Mouse (Mus musculus) embryonic facial prominence, embryonic 13.5 days (tissue): ENCODE data around the gene Pbxip1. TPM values are rescaled to one million over a fixed set of nuclear protein-coding genes. Genes with fewer than 3 reads are reported as not detected.
"Not testable (repeated sequence)": the region's sequence is repeated elsewhere in the genome, so short reads cannot be mapped to it uniquely, and the experiment has no call there.

Experiments
- ATAC-seq: fragments of 200-750 bp; cut with Nextera tagmentation; 2 replicates; pipeline ENCODE4 v1.8.0; 2017; ENCODE audit warnings: low read depth; ENCODE audit not compliant: insufficient number of reproducible peaks, insufficient read depth, low FRiP score, low TSS enrichment
- H3K27ac ChIP-seq: fragments of 300-500 bp; sonication (generic); 2 replicates; pipeline ENCODE4 v1.5.1; 2015; ENCODE audit warnings: moderate library complexity, mild to moderate bottlenecking, inconsistent platforms
- H3K27me3 ChIP-seq: fragments of 300-500 bp; sonication (generic); 2 replicates; pipeline ENCODE4 v1.6.1; 2015; ENCODE audit warnings: mild to moderate bottlenecking, inconsistent platforms
- H3K36me3 ChIP-seq: fragments of 300-500 bp; sonication (generic); 2 replicates; pipeline ENCODE4 v1.6.1; 2015; ENCODE audit warnings: mild to moderate bottlenecking, inconsistent platforms
- H3K4me1 ChIP-seq: fragments of 300-500 bp; sonication (generic); 2 replicates; pipeline ENCODE4 v1.6.1; 2015; ENCODE audit warnings: inconsistent platforms
- H3K4me2 ChIP-seq: fragments of 300-500 bp; sonication (generic); 2 replicates; pipeline ENCODE4 v1.6.1; 2015; ENCODE audit warnings: moderate library complexity, mild to moderate bottlenecking, inconsistent platforms
- H3K4me3 ChIP-seq: fragments of 300-500 bp; sonication (generic); 2 replicates; pipeline ENCODE4 v1.5.1; 2015; ENCODE audit warnings: mild to moderate bottlenecking, inconsistent platforms
- H3K9ac ChIP-seq: fragments of 300-500 bp; sonication (generic); 2 replicates; pipeline ENCODE4 v1.6.1; 2015; ENCODE audit warnings: mild to moderate bottlenecking, inconsistent platforms
- H3K9me3 ChIP-seq: fragments of 300-500 bp; sonication (generic); 2 replicates; pipeline ENCODE4 v1.6.1; 2016; ENCODE audit warnings: inconsistent platforms
- whole genome bisulfite sequencing: fragments of 180-500 bp; shearing (Covaris S2); methylation state at CpG from one replicate; pipeline ENCODE4 v1.1.7; 2015; ENCODE audit warnings: mixed read lengths; 5-methylcytosine and 5-hydroxymethylcytosine counted together
- polyA plus RNA-seq: library from polyadenylated mRNA; unstranded; fragments of >200 nt; fragmentation: Nextera tagmentation; extraction: Ambion mirVana; gene quantifications from 2 replicates; pipeline ENCODE4 v1.2.1, GENCODE M21; 2015

Pbxip1 gene
- polyA plus RNA-seq, 1 experiment from 2014 or later, result 27.7 TPM

- Histone ChIP-seq H3K4me3 (peak overlapping the region; percentile 53), H3K9me3 (no peaks in the 10 kb centered on the region), H3K36me3 (peaks cover 34% of the 10 kb centered on the region), H3K27ac (peak overlapping the region; percentile 84), H3K4me2 (peak overlapping the region; percentile 89), H3K4me1 (peaks cover 49% of the 10 kb centered on the region), H3K9ac (peak overlapping the region; percentile 81), H3K27me3 (no peaks in the 10 kb centered on the region)
- no peak for ATAC-seq
- WGBS, result 6% methylated on average over 22 of the region's 22 CpGs
Observed at GRCm38 (mm10) chr3:89421810-89422473, 14.6 kb upstream of the Pbxip1 start.

- H3K9ac ChIP-seq, result peak overlapping the region; percentile 81
- peak overlapping the region; percentile 53 for H3K4me3 ChIP-seq
- H3K36me3 ChIP-seq, result peaks cover 41% of the 10 kb centered on the region
- no peak overlapping the region for H3K27ac ChIP-seq
- no peaks in the 10 kb centered on the region for H3K27me3 ChIP-seq
- H3K4me2 ChIP-seq, result peak overlapping the region; percentile 89
- 70% methylated on average over 6 of the region's 6 CpGs for WGBS
- H3K9me3 ChIP-seq, result no peaks in the 10 kb centered on the region
- ATAC-seq, result no peak
- peaks cover 49% of the 10 kb centered on the region for H3K4me1 ChIP-seq
Observed at GRCm38 (mm10) chr3:89422556-89423205, 13.8 kb upstream of the Pbxip1 start.

GRCm38 (mm10) chr3:89424416-89425140, 11.9 kb upstream of the Pbxip1 start:
- Histone ChIP-seq H3K9ac (no peak overlapping the region), H3K4me2 (no peak overlapping the region), H3K4me1 (peaks cover 45% of the 10 kb centered on the region), H3K9me3 (no peaks in the 10 kb centered on the region), H3K27ac (no peak overlapping the region), H3K27me3 (no peaks in the 10 kb centered on the region), H3K36me3 (peaks cover 49% of the 10 kb centered on the region), H3K4me3 (no peak overlapping the region)
- no peak for ATAC-seq
- WGBS, result 94% methylated on average over 5 of the region's 5 CpGs

- Histone ChIP-seq H3K9ac (no peak overlapping the region), H3K4me1 (peaks cover 40% of the 10 kb centered on the region), H3K4me2 (no peak overlapping the region), H3K4me3 (no peak overlapping the region), H3K27me3 (no peaks in the 10 kb centered on the region), H3K27ac (no peak overlapping the region), H3K36me3 (peaks cover 49% of the 10 kb centered on the region), H3K9me3 (no peaks in the 10 kb centered on the region)
- ATAC-seq, result no peak
- WGBS, result 88% methylated on average over 5 of the region's 5 CpGs
Observed at GRCm38 (mm10) chr3:89425141-89425525, 11.4 kb upstream of the Pbxip1 start.

- no peak for ATAC-seq
- Histone ChIP-seq H3K27me3 (no peaks in the 10 kb centered on the region), H3K4me1 (peaks cover 34% of the 10 kb centered on the region), H3K9ac (no peak overlapping the region), H3K9me3 (no peaks in the 10 kb centered on the region), H3K36me3 (peaks cover 49% of the 10 kb centered on the region), H3K27ac (no peak overlapping the region), H3K4me3 (no peak overlapping the region), H3K4me2 (no peak overlapping the region)
- WGBS, result 89% methylated on average over 4 of the region's 4 CpGs
Observed at GRCm38 (mm10) chr3:89425876-89426275, 10.6 kb upstream of the Pbxip1 start.

- not testable (repeated sequence) for H3K27me3 ChIP-seq, H3K4me3 ChIP-seq, H3K4me2 ChIP-seq, H3K9ac ChIP-seq, H3K9me3 ChIP-seq, ATAC-seq, H3K27ac ChIP-seq
- WGBS, result 93% methylated on average over 7 of the region's 7 CpGs
- Histone ChIP-seq H3K36me3 (peaks cover 62% of the 10 kb centered on the region), H3K4me1 (peaks cover 17% of the 10 kb centered on the region)
Observed at GRCm38 (mm10) chr3:89429021-89429420, 7.5 kb upstream of the Pbxip1 start.

- Histone ChIP-seq H3K9ac (peak within 1 kb of the TSS; percentile 98), H3K36me3 (peaks cover 62% of the 10 kb centered on the region), H3K27me3 (no peaks in the 10 kb centered on the region), H3K9me3 (no peaks in the 10 kb centered on the region), H3K4me1 (peaks cover 23% of the 10 kb centered on the region), H3K4me2 (peak within 1 kb of the TSS; percentile 76), H3K4me3 (peak within 1 kb of the TSS; percentile 99), H3K27ac (peak within 1 kb of the TSS; percentile 95)
- peak; percentile 95 for ATAC-seq
- 2% methylated on average over 68 of the region's 68 CpGs for WGBS
Observed at GRCm38 (mm10) chr3:89430171-89431159, 6.0 kb upstream of the Pbxip1 start, which contains the start of gene Pygo2. TSS of gene Pygo2 (plus strand) at chr3:89430214.

- H3K36me3 ChIP-seq, result peaks cover 43% of the 10 kb centered on the region
- H3K4me2 ChIP-seq, result no peak overlapping the region
- H3K9me3 ChIP-seq, result no peaks in the 10 kb centered on the region
- WGBS, result 95% methylated on average over 8 of the region's 8 CpGs
- H3K9ac ChIP-seq, result no peak overlapping the region
- H3K4me3 ChIP-seq, result no peak overlapping the region
- no peak for ATAC-seq
- peaks cover 36% of the 10 kb centered on the region for H3K4me1 ChIP-seq
- H3K27me3 ChIP-seq, result no peaks in the 10 kb centered on the region
- no peak overlapping the region for H3K27ac ChIP-seq
Observed at GRCm38 (mm10) chr3:89432606-89433005, 3.9 kb upstream of the Pbxip1 start.

- Histone ChIP-seq H3K36me3 (peaks cover 34% of the 10 kb centered on the region), H3K27me3 (no peaks in the 10 kb centered on the region), H3K4me3 (no peak overlapping the region), H3K4me2 (no peak overlapping the region), H3K27ac (0 out of 2 replicates have a peak overlapping the region, but pooled peaks have one; percentile 51), H3K9me3 (no peaks in the 10 kb centered on the region), H3K4me1 (peaks cover 36% of the 10 kb centered on the region), H3K9ac (no peak overlapping the region)
- no peak for ATAC-seq
- 84% methylated on average over 11 of the region's 11 CpGs for WGBS
Observed at GRCm38 (mm10) chr3:89434532-89434931, 2.0 kb upstream of the Pbxip1 start.

- Histone ChIP-seq H3K27me3 (no peaks in the 10 kb centered on the region), H3K27ac (peak overlapping the region; percentile 51; the same call in 1 of the 2 replicates), H3K4me2 (no peak overlapping the region), H3K9me3 (no peaks in the 10 kb centered on the region), H3K36me3 (peaks cover 36% of the 10 kb centered on the region), H3K4me1 (peaks cover 36% of the 10 kb centered on the region), H3K4me3 (no peak overlapping the region), H3K9ac (no peak overlapping the region)
- WGBS, result 50% methylated on average over 7 of the region's 7 CpGs
- ATAC-seq, result no peak
Observed at GRCm38 (mm10) chr3:89435041-89435440, 1.5 kb upstream of the Pbxip1 start.

- H3K27ac ChIP-seq, result peak overlapping the region; percentile 72
- H3K4me3 ChIP-seq, result peak overlapping the region; percentile 50
- peak overlapping the region; percentile 64 for H3K4me2 ChIP-seq
- no peak for ATAC-seq
- H3K9ac ChIP-seq, result peak overlapping the region; percentile 75
- H3K4me1 ChIP-seq, result peaks cover 23% of the 10 kb centered on the region
- peaks cover 34% of the 10 kb centered on the region for H3K36me3 ChIP-seq
- H3K9me3 ChIP-seq, result no peaks in the 10 kb centered on the region
- no peaks in the 10 kb centered on the region for H3K27me3 ChIP-seq
- WGBS, result 34% methylated on average over 5 of the region's 5 CpGs
Observed at GRCm38 (mm10) chr3:89437269-89437668, 763 bp downstream of the Pbxip1 start.
